Mouse (Mus musculus): ENCODE data around the gene Mark4. TPM values are rescaled to one million over a fixed set of nuclear protein-coding genes. Genes with fewer than 3 reads are reported as not detected.

Mark4 gene
- 10 to 100 TPM; 26.4 to 28.6 TPM for total RNA-seq (2023)

GRCm38 (mm10) chr7:19458591-19459111, at the start of gene Mark4:
Gene Mark4, minus strand, starts transcription at chr7:19458821.

GRCm38 (mm10) chr7:19462884-19463381, 4.3 kb upstream of the Mark4 start, which contains the start of gene Exoc3l2:
Gene Exoc3l2, plus strand, starts transcription at chr7:19463331.

GRCm38 (mm10) chr7:19404476-19404875, 54.1 kb downstream of the Mark4 start, which contains the start of gene Ckm:
Gene Ckm, plus strand, starts transcription at chr7:19404776.

GRCm38 (mm10) chr7:19403731-19404296, 54.8 kb downstream of the Mark4 start, which contains the start of gene Klc3:
Gene Klc3, minus strand, starts transcription at chr7:19404104.

GRCm38 (mm10) chr7:19381377-19382165, 77.0 kb downstream of the Mark4 start, which contains the start of gene Ercc2:
Gene Ercc2, plus strand, starts transcription at chr7:19382010.

Other genes with a start within 250 kb of the Mark4 start
- gene Gpr4, start 246.3 kb downstream of the Mark4 start, total RNA-seq (2023) = not detected
- 10 to 100 TPM; 22.5 to 24.0 TPM for gene Opa3, start 230.5 kb downstream of the Mark4 start, total RNA-seq (2023)
- 100 to 1,000 TPM; 586 to 605 TPM for gene Vasp, start 187.0 kb downstream of the Mark4 start, total RNA-seq (2023)
- 1 to 10 TPM in 1 of 2 experiments, not detected in 1; 2.1 TPM for gene Ppm1n, start 178.8 kb downstream of the Mark4 start, total RNA-seq (2023)
- not detected for gene Rtn2, start 176.2 kb downstream of the Mark4 start, total RNA-seq (2023)
- gene Fosb, start 148.8 kb downstream of the Mark4 start, total RNA-seq (2023) = 1,000 to 10,000 TPM; 1,994 to 3,359 TPM
- 10 to 100 TPM; 16.8 to 19.7 TPM for gene Ercc1, start 114.0 kb downstream of the Mark4 start, total RNA-seq (2023)
- gene Cd3eap, start 99.3 kb downstream of the Mark4 start, total RNA-seq (2023) = 1 to 10 TPM; 5.5 to 5.8 TPM
- 1 to 10 TPM; 2.9 to 5.6 TPM for gene Ppp1r13l, start 99.1 kb downstream of the Mark4 start, total RNA-seq (2023)
- gene Ercc2, start 76.8 kb downstream of the Mark4 start, total RNA-seq (2023) = 10 to 100 TPM; 13.2 to 23.6 TPM
- gene Klc3, start 54.7 kb downstream of the Mark4 start, total RNA-seq (2023) = not detected
- 1 to 10 TPM; 3.4 to 4.7 TPM for gene Ckm, start 54.0 kb downstream of the Mark4 start, total RNA-seq (2023)
- gene Exoc3l2, start 4.5 kb upstream of the Mark4 start, total RNA-seq (2023) = under 1 TPM; 0.24 to 0.35 TPM
- gene Bloc1s3, start 49.5 kb upstream of the Mark4 start, total RNA-seq (2023) = 1 to 10 TPM; 7.4 to 7.9 TPM
- gene Trappc6a, start 49.6 kb upstream of the Mark4 start, total RNA-seq (2023) = 10 to 100 TPM; 22.1 to 24.5 TPM
- gene Nkpd1, start 59.0 kb upstream of the Mark4 start, total RNA-seq (2023) = not detected
- 10 to 100 TPM; 31.9 to 36.5 TPM for gene Ppp1r37, start 104.3 kb upstream of the Mark4 start, total RNA-seq (2023)
- gene Zfp296, start 118.5 kb upstream of the Mark4 start, total RNA-seq (2023) = 1 to 10 TPM; 3.0 to 3.5 TPM
- 10 to 100 TPM; 53.1 to 56.2 TPM for gene Gemin7, start 118.8 kb upstream of the Mark4 start, total RNA-seq (2023)
- gene Clasrp, start 145.7 kb upstream of the Mark4 start, total RNA-seq (2023) = 10 to 100 TPM; 51.8 to 52.1 TPM
- 10 to 100 TPM; 13.5 to 14.1 TPM for gene Relb, start 170.6 kb upstream of the Mark4 start, total RNA-seq (2023)
- gene Clptm1, start 206.2 kb upstream of the Mark4 start, total RNA-seq (2023) = 10 to 100 TPM; 57.6 to 60.6 TPM
- gene Apoc2, start 219.1 kb upstream of the Mark4 start, total RNA-seq (2023) = 10 to 100 TPM; 52.2 to 56.0 TPM
- not detected for gene Gm44805, start 222.6 kb upstream of the Mark4 start, total RNA-seq (2023)
- gene Apoc4, start 222.7 kb upstream of the Mark4 start, total RNA-seq (2023) = not detected
- 1 to 10 TPM; 3.8 to 5.7 TPM for gene Apoc1, start 233.8 kb upstream of the Mark4 start, total RNA-seq (2023)
- 10 to 100 TPM; 95.8 to 99.6 TPM for gene Apoe, start 240.4 kb upstream of the Mark4 start, total RNA-seq (2023)

All from neutrophil, adult 83 days (primary cell).